Mouse (Mus musculus): Measurements from ENCODE around the gene Akap2.

- TF ChIP-seq GATA1 (IDR thresholded peaks at IDR 0.05; ENCODE audit: borderline replicate concordance, low read length) (no peak), FLI1 (IDR thresholded peaks at IDR 0.05; ENCODE audit: low read length) (no peak)
These were observed 177.7 kb downstream of the Akap2 start for GRCm38 (mm10) chr4:57895140-57895539.
